Mouse (Mus musculus) midbrain, embryonic 12.5 days (tissue): Measurements from ENCODE around the gene Ccdc162. TPM values are rescaled to one million over a fixed set of nuclear protein-coding genes. Genes with fewer than 3 reads are reported as not detected.
"Not testable (repeated sequence)": the region's sequence is repeated elsewhere in the genome, so short reads cannot be mapped to it uniquely, and the experiment has no call there.

Experiments used
- ATAC-seq: fragments of 200-750 bp; cut with Nextera tagmentation; 2 replicates; pipeline ENCODE4 v1.8.0; 2017; ENCODE audit warnings: low read depth, moderate TSS enrichment, moderate library complexity; ENCODE audit not compliant: low FRiP score
- H3K27ac ChIP-seq: fragments of 300-500 bp; sonication (generic); replicated peaks from 2 replicates; pipeline ENCODE4 v1.5.1; 2016; ENCODE audit warnings: mild to moderate bottlenecking
- H3K27me3 ChIP-seq: fragments of 300-500 bp; sonication (generic); 2 replicates; pipeline ENCODE4 v1.6.1; 2016; ENCODE audit warnings: mild to moderate bottlenecking
- H3K36me3 ChIP-seq: fragments of 300-500 bp; sonication (generic); 2 replicates; pipeline ENCODE4 v1.6.1; 2016
- H3K4me1 ChIP-seq: fragments of 300-500 bp; sonication (generic); 2 replicates; pipeline ENCODE4 v1.6.1; 2016
- H3K4me2 ChIP-seq: fragments of 300-500 bp; sonication (generic); replicated peaks from 2 replicates; pipeline ENCODE4 v1.6.1; 2016; ENCODE audit warnings: mild to moderate bottlenecking, moderate library complexity
- H3K4me3 ChIP-seq: fragments of 300-500 bp; sonication (generic); 2 replicates; pipeline ENCODE4 v1.5.1; 2016; ENCODE audit warnings: mild to moderate bottlenecking
- H3K9ac ChIP-seq: fragments of 300-500 bp; sonication (generic); replicated peaks from 2 replicates; pipeline ENCODE4 v1.6.1; 2016; ENCODE audit warnings: mild to moderate bottlenecking, moderate library complexity
- H3K9me3 ChIP-seq: fragments of 300-500 bp; sonication (generic); 2 replicates; pipeline ENCODE4 v1.6.1; 2016; ENCODE audit warnings: mild to moderate bottlenecking
- WGBS: fragments of 180-500 bp; shearing (Covaris S2); methylation state at CpG from one replicate; pipeline ENCODE4 v1.1.7; 2016; 5-methylcytosine and 5-hydroxymethylcytosine counted together
- polyA plus RNA-seq: library from polyadenylated mRNA; unstranded; fragments of >200 nt; fragmentation: Nextera tagmentation; extraction: Ambion mirVana; gene quantifications from 2 replicates; pipeline ENCODE4 v1.2.1, GENCODE M21; 2016

Gene Ccdc162
- polyA plus RNA-seq, 1 experiment from 2014 or later, result 0.38 TPM

DNA sequence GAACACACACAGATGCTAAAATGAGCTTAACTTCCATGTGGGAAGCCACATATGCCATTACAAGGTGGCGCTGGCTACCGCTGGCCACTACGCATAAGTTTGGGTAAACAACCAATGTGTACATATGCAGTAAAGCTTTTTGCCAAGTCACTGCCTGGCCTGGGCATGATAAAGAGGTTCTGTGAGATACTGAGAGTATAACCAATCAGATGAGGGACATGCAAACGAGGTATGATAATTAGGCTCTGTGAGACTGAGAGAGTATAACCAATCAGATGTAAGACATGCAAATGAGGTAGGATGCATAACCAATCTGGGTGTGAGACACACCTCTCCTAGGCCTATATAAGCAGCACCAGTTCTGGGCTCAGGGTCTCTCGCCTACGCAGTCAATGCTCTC, 56.8 kb downstream of the Ccdc162 start:
- H3K4me1 ChIP-seq, ATAC-seq, H3K27ac ChIP-seq, H3K36me3 ChIP-seq, H3K9me3 ChIP-seq, H3K27me3 ChIP-seq, H3K4me2 ChIP-seq, H3K4me3 ChIP-seq, H3K9ac ChIP-seq: not testable (repeated sequence)
- WGBS, result 89% methylated on average over 6 of the region's 6 CpGs

DNA sequence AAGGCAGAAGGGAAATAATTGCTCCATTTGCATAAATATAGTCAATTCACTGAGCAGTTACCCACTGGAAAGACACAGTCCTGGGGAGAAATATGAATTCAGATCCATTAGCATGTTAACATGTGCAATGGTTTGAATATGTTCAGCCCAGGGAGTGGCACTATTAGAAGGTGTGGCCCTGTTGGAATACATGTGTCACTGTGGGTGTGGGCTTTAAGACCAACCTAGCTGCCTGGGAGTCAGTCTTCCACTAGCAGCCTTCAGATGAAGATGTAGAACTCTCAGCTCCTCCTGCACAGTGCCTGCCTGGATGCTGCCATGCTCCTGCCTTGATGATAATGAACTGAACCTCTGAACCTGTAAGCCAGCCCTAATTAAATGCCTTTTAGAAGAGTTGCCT, 60.8 kb downstream of the Ccdc162 start:
- peaks cover 13% of the 10 kb centered on the region; the same call in 1 of the 2 replicates for H3K4me1 ChIP-seq
- not testable (repeated sequence) for H3K4me2 ChIP-seq, H3K27ac ChIP-seq, H3K9me3 ChIP-seq, H3K9ac ChIP-seq, H3K27me3 ChIP-seq, ATAC-seq, H3K4me3 ChIP-seq, H3K36me3 ChIP-seq

- H3K27ac ChIP-seq, result no peak overlapping the region
- H3K27me3 ChIP-seq, result no peaks in the 10 kb centered on the region
- H3K9ac ChIP-seq, result no peak overlapping the region
- ATAC-seq, result no peak
- peaks cover 13% of the 10 kb centered on the region; the same call in 1 of the 2 replicates for H3K4me1 ChIP-seq
- no peak overlapping the region for H3K4me2 ChIP-seq
- H3K36me3 ChIP-seq, result no peaks in the 10 kb centered on the region
- WGBS, result 91% methylated on average over 7 of the region's 7 CpGs
- no peak overlapping the region for H3K4me3 ChIP-seq
- no peaks in the 10 kb centered on the region for H3K9me3 ChIP-seq
Measured at GRCm38 (mm10) chr10:41652988-41653387, 63.4 kb downstream of the Ccdc162 start.

GRCm38 (mm10) chr10:41652094-41652775, 64.2 kb downstream of the Ccdc162 start:
- Histone ChIP-seq H3K9me3 (no peaks in the 10 kb centered on the region), H3K36me3 (no peaks in the 10 kb centered on the region), H3K27ac (no peak overlapping the region), H3K4me3 (no peak overlapping the region), H3K4me1 (peaks cover 13% of the 10 kb centered on the region; the same call in 1 of the 2 replicates), H3K4me2 (no peak overlapping the region), H3K27me3 (no peaks in the 10 kb centered on the region), H3K9ac (no peak overlapping the region)
- no peak for ATAC-seq
- 30% methylated on average over 6 of the region's 6 CpGs for WGBS

DNA sequence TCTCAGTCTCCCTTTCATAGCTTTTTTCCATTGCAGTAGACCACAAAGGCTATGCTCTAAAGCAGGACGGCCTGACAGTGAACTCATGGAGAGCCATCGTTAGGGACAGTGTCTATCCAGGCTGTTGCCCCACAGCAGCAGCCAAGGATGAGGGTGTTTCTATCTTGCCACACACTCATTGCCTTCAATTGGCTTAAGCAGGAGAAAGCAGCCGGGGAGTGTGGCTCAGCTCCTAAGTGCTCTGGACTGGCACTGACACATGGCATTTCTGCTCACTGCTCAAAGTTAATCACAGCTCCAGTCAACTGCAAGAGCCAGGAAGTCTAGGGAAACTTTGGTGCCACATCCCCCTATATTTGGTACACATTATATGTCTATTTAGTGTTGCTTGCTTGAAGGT, 64.9 kb downstream of the Ccdc162 start:
- 83% methylated on average over 3 of the region's 3 CpGs for WGBS
- Histone ChIP-seq H3K27me3 (no peaks in the 10 kb centered on the region), H3K27ac (no peak overlapping the region), H3K9me3 (no peaks in the 10 kb centered on the region), H3K36me3 (no peaks in the 10 kb centered on the region), H3K4me2 (no peak overlapping the region), H3K9ac (no peak overlapping the region), H3K4me1 (peaks cover 13% of the 10 kb centered on the region; the same call in 1 of the 2 replicates), H3K4me3 (no peak overlapping the region)
- ATAC-seq, result no peak

DNA sequence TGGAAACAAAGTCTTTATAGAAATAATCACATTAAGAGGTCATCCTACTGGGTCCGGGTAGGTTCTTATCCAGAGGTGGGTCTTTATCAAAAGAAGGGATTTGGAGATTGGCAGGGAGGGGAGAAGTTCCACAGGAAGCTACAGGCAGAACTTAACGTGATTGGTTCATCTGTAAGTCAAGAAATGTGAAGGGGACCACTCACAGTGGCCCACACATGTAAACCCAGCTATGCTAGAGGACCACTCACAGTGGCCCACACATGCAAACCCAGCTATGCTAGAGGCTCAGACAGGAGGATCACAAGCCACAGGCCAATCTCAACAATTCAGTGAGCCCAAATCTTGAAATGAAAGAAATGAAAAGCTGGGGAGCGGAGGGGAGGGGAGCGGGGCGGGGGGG, 67.2 kb downstream of the Ccdc162 start:
- Histone ChIP-seq H3K4me1 (peaks cover 13% of the 10 kb centered on the region; the same call in 1 of the 2 replicates), H3K27ac (no peak overlapping the region), H3K4me3 (no peak overlapping the region), H3K4me2 (no peak overlapping the region), H3K9ac (no peak overlapping the region), H3K9me3 (no peaks in the 10 kb centered on the region), H3K36me3 (no peaks in the 10 kb centered on the region), H3K27me3 (no peaks in the 10 kb centered on the region)
- no peak for ATAC-seq
- WGBS, result 89% methylated on average over 4 of the region's 5 CpGs

DNA sequence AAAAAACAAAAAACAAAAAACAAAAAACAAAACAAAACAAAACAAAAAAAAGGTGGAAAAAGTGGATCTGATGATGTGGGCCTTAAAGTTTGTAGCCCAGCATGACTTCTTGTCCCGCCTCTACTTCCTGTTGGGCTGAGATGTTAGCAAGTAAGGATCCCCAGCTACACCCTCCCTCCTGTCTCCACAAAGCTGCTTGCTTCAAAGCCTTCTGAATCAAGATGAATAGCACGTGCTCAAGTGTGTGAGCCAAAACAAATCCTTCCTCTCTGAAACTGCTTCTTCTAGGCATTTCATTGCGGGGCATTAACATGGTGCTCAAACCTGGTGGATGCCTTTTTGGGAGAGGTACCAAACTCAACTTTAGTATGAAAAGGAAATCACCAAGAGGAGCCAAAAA, 77.7 kb downstream of the Ccdc162 start:
- H3K36me3 ChIP-seq, result no peaks in the 10 kb centered on the region
- H3K9ac ChIP-seq, result no peak overlapping the region
- no peaks in the 10 kb centered on the region for H3K9me3 ChIP-seq
- H3K27me3 ChIP-seq, result peaks cover 3% of the 10 kb centered on the region; the same call in 1 of the 2 replicates
- H3K4me2 ChIP-seq, result no peak overlapping the region
- WGBS, result 75% methylated on average over 3 of the region's 3 CpGs
- no peak for ATAC-seq
- no peak overlapping the region for H3K4me3 ChIP-seq
- no peaks in the 10 kb centered on the region for H3K4me1 ChIP-seq
- no peak overlapping the region for H3K27ac ChIP-seq

GRCm38 (mm10) chr10:41635276-41636033, 81.0 kb downstream of the Ccdc162 start:
- Histone ChIP-seq H3K27ac (no peak overlapping the region), H3K4me3 (no peak overlapping the region), H3K27me3 (peaks cover 3% of the 10 kb centered on the region; the same call in 1 of the 2 replicates), H3K4me1 (no peaks in the 10 kb centered on the region), H3K9ac (no peak overlapping the region), H3K36me3 (no peaks in the 10 kb centered on the region), H3K9me3 (no peaks in the 10 kb centered on the region), H3K4me2 (no peak overlapping the region)
- ATAC-seq, result no peak
- 80% methylated on average over 9 of the region's 9 CpGs for WGBS

- H3K9me3 ChIP-seq, result no peaks in the 10 kb centered on the region
- 93% methylated on average over 11 of the region's 11 CpGs for whole genome bisulfite sequencing
- peaks cover 3% of the 10 kb centered on the region; the same call in 1 of the 2 replicates for H3K27me3 ChIP-seq
- H3K4me3 ChIP-seq, result no peak overlapping the region
- H3K4me2 ChIP-seq, result no peak overlapping the region
- no peak overlapping the region for H3K9ac ChIP-seq
- no peak overlapping the region for H3K27ac ChIP-seq
- ATAC-seq, result no peak
- H3K36me3 ChIP-seq, result no peaks in the 10 kb centered on the region
- H3K4me1 ChIP-seq, result no peaks in the 10 kb centered on the region
Measured at GRCm38 (mm10) chr10:41633801-41634200, 82.6 kb downstream of the Ccdc162 start.

GRCm38 (mm10) chr10:41632062-41632461, 84.4 kb downstream of the Ccdc162 start:
- Histone ChIP-seq H3K9ac (no peak overlapping the region), H3K9me3 (no peaks in the 10 kb centered on the region), H3K27me3 (peaks cover 3% of the 10 kb centered on the region; the same call in 1 of the 2 replicates), H3K4me2 (no peak overlapping the region), H3K4me1 (no peaks in the 10 kb centered on the region), H3K4me3 (no peak overlapping the region), H3K36me3 (no peaks in the 10 kb centered on the region), H3K27ac (no peak overlapping the region)
- ATAC-seq, result no peak
- WGBS, result 96% methylated on average over 1 of the region's 1 CpGs

GRCm38 (mm10) chr10:41626996-41627395, 89.4 kb downstream of the Ccdc162 start:
- no peaks in the 10 kb centered on the region for H3K4me1 ChIP-seq
- H3K36me3 ChIP-seq, result no peaks in the 10 kb centered on the region
- no peaks in the 10 kb centered on the region for H3K9me3 ChIP-seq
- no peaks in the 10 kb centered on the region for H3K27me3 ChIP-seq
- H3K27ac ChIP-seq, result no peak overlapping the region
- no peak overlapping the region for H3K4me3 ChIP-seq
- 84% methylated on average over 3 of the region's 3 CpGs for WGBS
- H3K9ac ChIP-seq, result no peak overlapping the region
- H3K4me2 ChIP-seq, result no peak overlapping the region
- ATAC-seq, result no peak

DNA sequence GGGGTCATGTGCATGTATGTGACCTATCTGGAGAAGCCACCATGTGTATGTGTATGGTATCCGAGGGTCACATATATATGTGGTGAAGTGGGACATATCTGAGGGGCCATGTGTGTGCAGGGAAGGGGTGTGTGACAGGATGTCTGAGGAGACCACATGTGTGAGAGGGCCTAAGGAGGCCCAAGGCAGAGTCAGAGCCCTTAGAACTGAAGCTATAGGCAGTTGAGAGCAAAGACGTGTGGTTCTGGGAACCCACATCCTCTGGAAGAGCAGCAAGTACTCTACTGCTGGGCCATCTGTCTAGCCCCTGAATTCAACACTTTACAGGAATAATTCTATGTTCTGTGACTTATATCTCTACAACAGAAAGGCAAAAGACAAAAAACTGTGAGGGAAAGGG, 96.4 kb downstream of the Ccdc162 start:
- ATAC-seq, result no peak
- 92% methylated on average over 2 of the region's 2 CpGs for WGBS
- Histone ChIP-seq H3K4me3 (no peak overlapping the region), H3K9me3 (no peaks in the 10 kb centered on the region), H3K4me1 (no peaks in the 10 kb centered on the region), H3K9ac (no peak overlapping the region), H3K4me2 (no peak overlapping the region), H3K36me3 (no peaks in the 10 kb centered on the region), H3K27me3 (no peaks in the 10 kb centered on the region), H3K27ac (no peak overlapping the region)
